Mouse (Mus musculus) macrophage (primary cell): ENCODE data around the gene Tpsab1. TPM values are rescaled to one million over a fixed set of nuclear protein-coding genes. Genes with fewer than 3 reads are reported as not detected.

ENCODE experiments used
- H3K27ac ChIP-seq: fragments of 350-480 bp; formaldehyde crosslinking; 2 replicates; pipeline ENCODE4 v1.9.0; 2021
- H3K36me3 ChIP-seq: fragments of 350-480 bp; formaldehyde crosslinking; 2 replicates; pipeline ENCODE4 v1.9.0; 2021; ENCODE audit errors: inconsistent target
- H3K4me3 ChIP-seq: fragments of 350-480 bp; formaldehyde crosslinking; 2 replicates; pipeline ENCODE4 v1.9.0; 2021; ENCODE audit errors: inconsistent target
- H3K79me2 ChIP-seq: fragments of 350-480 bp; formaldehyde crosslinking; 2 replicates; pipeline ENCODE4 v1.9.0; 2021; ENCODE audit errors: inconsistent target
- WGBS: methylation state at CpG from one replicate; pipeline ENCODE4 v1.1.7; 2026; ENCODE audit warnings: inconsistent platforms; ENCODE audit not compliant: missing documents; 5-methylcytosine and 5-hydroxymethylcytosine counted together
- polyA plus RNA-seq: library from polyadenylated mRNA; stranded (reverse); fragments of 250-400 nt; gene quantifications from 3 replicates; pipeline ENCODE4 v1.2.4, GENCODE M21; 2018; ENCODE audit warnings: inconsistent platforms
- total RNA-seq, 78 experiments: library from RNA; depleted of rRNA; stranded (reverse); fragments of 250-400 nt; gene quantifications; 1 replicate in 9 of 78; 2 replicates in 24 of 78; 3 replicates in 43 of 78; 4 replicates in 2 of 78; pipeline ENCODE4 v1.2.4; 2018; ENCODE audit warnings: inconsistent platforms in 56 of 78

Tpsab1 gene
- total RNA-seq (2018; cell fraction: chromatin; rRNA removed) = not detected
- total RNA-seq (2018; cell fraction: cytosol; rRNA removed) = not detected
- total RNA-seq (2018; cell fraction: nucleus; rRNA removed) = not detected
- not detected in 3 replicates for polyA plus RNA-seq

GRCm38 (mm10) chr17:25345462-25345861 lies at the start of gene Tpsab1:
TSS of gene Tpsab1 (minus strand) at chr17:25345562.
- no peaks in the 10 kb centered on the region for H3K36me3 ChIP-seq
- H3K79me2 ChIP-seq = no peaks in the 10 kb centered on the region
- H3K4me3 ChIP-seq = no peak within 1 kb of the TSS
- WGBS = 85% methylated on average over 4 of the region's 4 CpGs
- H3K27ac ChIP-seq = no peak within 1 kb of the TSS

GRCm38 (mm10) chr17:25394526-25394925 lies 49.2 kb upstream of the Tpsab1 start:
- no peak overlapping the region for H3K4me3 ChIP-seq
- H3K27ac ChIP-seq = no peak overlapping the region
- no peaks in the 10 kb centered on the region for H3K79me2 ChIP-seq
- WGBS = 74% methylated on average over 4 of the region's 4 CpGs
- H3K36me3 ChIP-seq = no peaks in the 10 kb centered on the region

DNA sequence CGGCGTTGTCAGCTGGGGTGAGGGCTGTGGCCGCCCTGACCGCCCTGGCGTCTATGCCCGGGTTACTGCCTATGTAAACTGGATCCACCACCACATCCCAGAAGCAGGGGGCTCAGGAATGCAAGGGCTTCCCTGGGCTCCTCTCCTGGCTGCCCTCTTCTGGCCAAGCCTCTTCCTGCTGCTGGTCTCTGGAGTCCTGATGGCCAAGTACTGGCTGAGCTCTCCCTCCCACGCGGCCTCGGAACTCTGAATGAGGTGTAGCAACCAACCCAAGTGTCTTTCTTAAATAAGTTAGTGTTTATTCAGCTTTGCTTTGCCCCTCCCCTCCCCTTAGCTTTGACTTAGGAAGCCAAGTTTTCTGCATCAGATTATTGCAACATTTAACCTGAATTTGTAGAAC lies 28.6 kb upstream of the Tpsab1 start:
- H3K36me3 ChIP-seq = no peaks in the 10 kb centered on the region
- no peak overlapping the region for H3K27ac ChIP-seq
- H3K4me3 ChIP-seq = no peak overlapping the region
- no peaks in the 10 kb centered on the region for H3K79me2 ChIP-seq
- WGBS = 56% methylated on average over 9 of the region's 9 CpGs

GRCm38 (mm10) chr17:25372491-25372890 lies 27.1 kb upstream of the Tpsab1 start:
- Histone ChIP-seq H3K79me2 (no peaks in the 10 kb centered on the region), H3K27ac (no peak overlapping the region), H3K36me3 (no peaks in the 10 kb centered on the region), H3K4me3 (no peak overlapping the region)
- WGBS = 65% methylated on average over 8 of the region's 8 CpGs

GRCm38 (mm10) chr17:25368973-25369372 lies 23.6 kb upstream of the Tpsab1 start, which contains the start of gene Tpsg1:
TSS of gene Tpsg1 (plus strand) at chr17:25369273.
- H3K4me3 ChIP-seq = no peak within 1 kb of the TSS
- H3K79me2 ChIP-seq = no peaks in the 10 kb centered on the region
- no peak within 1 kb of the TSS for H3K27ac ChIP-seq
- WGBS = 81% methylated on average over 3 of the region's 3 CpGs
- H3K36me3 ChIP-seq = no peaks in the 10 kb centered on the region

DNA sequence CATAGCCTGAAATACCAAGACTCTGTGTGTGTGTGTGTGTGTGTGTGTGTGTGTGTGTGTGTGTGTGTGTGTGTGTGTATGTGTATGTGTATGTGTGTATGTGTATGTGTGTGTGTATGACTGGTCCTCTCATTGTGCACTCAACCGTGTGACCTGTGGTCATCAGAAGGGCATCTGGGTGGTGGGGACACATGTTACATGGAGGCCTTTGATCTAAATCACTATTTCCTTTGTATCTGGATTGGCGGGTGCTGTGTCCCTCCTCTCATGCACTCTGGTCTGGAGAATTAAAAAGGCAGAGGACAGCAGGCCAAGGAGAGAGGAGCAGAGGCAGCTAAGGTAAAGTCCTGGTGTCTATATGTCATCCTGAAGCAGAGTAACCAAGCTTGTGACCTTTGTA lies 20.6 kb upstream of the Tpsab1 start, which contains the start of gene Tpsb2:
Tpsb2 (plus strand) TSS at position 301 of the 400 bp plus-strand sequence.
- 80% methylated on average over 2 of the region's 2 CpGs for whole genome bisulfite sequencing
- Histone ChIP-seq H3K4me3 (no peak within 1 kb of the TSS), H3K27ac (no peak within 1 kb of the TSS), H3K36me3 (no peaks in the 10 kb centered on the region), H3K79me2 (no peaks in the 10 kb centered on the region)

GRCm38 (mm10) chr17:25363726-25364125 lies 18.4 kb upstream of the Tpsab1 start:
- Histone ChIP-seq H3K79me2 (no peaks in the 10 kb centered on the region), H3K4me3 (no peak overlapping the region), H3K36me3 (no peaks in the 10 kb centered on the region), H3K27ac (no peak overlapping the region)
- WGBS = 0% methylated on average over 1 of the region's 1 CpGs

- H3K27ac ChIP-seq = no peak overlapping the region
- H3K36me3 ChIP-seq = no peaks in the 10 kb centered on the region
- H3K79me2 ChIP-seq = no peaks in the 10 kb centered on the region
- 67% methylated on average over 2 of the region's 2 CpGs for WGBS
- H3K4me3 ChIP-seq = no peak overlapping the region
Measured at GRCm38 (mm10) chr17:25361291-25361690, 15.9 kb upstream of the Tpsab1 start.

- no peak overlapping the region for H3K4me3 ChIP-seq
- WGBS = 85% methylated on average over 3 of the region's 3 CpGs
- H3K27ac ChIP-seq = no peak overlapping the region
Measured at GRCm38 (mm10) chr17:25341490-25341889, 3.9 kb downstream of the Tpsab1 start.

DNA sequence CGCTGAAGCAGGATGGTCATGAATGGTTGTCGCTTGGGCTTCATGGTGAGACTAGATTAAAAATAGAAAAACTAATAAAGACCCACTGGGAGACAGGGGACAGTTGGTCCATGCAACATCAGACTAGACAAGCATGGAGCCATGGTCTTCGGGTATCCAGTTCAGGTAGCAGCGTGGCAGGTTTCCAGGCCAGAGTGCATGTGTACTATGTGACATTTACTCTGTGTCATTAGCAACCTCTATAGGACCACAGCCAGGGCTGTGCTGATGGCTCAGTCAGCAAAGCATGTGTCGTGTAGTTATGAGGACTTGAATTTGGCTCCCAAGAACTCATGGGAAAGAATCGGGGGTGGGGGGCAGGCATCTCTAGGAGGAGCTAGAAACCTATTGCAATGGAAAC lies 5.4 kb downstream of the Tpsab1 start:
- H3K36me3 ChIP-seq = no peaks in the 10 kb centered on the region
- 94% methylated on average over 6 of the region's 6 CpGs for WGBS
- no peaks in the 10 kb centered on the region for H3K79me2 ChIP-seq
- no peak overlapping the region for H3K27ac ChIP-seq
- no peak overlapping the region for H3K4me3 ChIP-seq

More at GRCm38 (mm10) chr17:25341490-25341889, 3.9 kb downstream of the Tpsab1 start:
- Histone ChIP-seq H3K36me3 (no peaks in the 10 kb centered on the region), H3K79me2 (no peaks in the 10 kb centered on the region)

- no peak overlapping the region for H3K4me3 ChIP-seq
- H3K79me2 ChIP-seq = no peaks in the 10 kb centered on the region
- 89% methylated on average over 4 of the region's 4 CpGs for WGBS
- no peak overlapping the region for H3K27ac ChIP-seq
- no peaks in the 10 kb centered on the region for H3K36me3 ChIP-seq
Measured at GRCm38 (mm10) chr17:25338218-25338617, 7.1 kb downstream of the Tpsab1 start.

GRCm38 (mm10) chr17:25333943-25334342 lies 11.4 kb downstream of the Tpsab1 start:
- WGBS = 5% methylated on average over 8 of the region's 8 CpGs
- no peaks in the 10 kb centered on the region for H3K36me3 ChIP-seq
- H3K4me3 ChIP-seq = no peak overlapping the region
- no peaks in the 10 kb centered on the region for H3K79me2 ChIP-seq
- H3K27ac ChIP-seq = no peak overlapping the region

DNA sequence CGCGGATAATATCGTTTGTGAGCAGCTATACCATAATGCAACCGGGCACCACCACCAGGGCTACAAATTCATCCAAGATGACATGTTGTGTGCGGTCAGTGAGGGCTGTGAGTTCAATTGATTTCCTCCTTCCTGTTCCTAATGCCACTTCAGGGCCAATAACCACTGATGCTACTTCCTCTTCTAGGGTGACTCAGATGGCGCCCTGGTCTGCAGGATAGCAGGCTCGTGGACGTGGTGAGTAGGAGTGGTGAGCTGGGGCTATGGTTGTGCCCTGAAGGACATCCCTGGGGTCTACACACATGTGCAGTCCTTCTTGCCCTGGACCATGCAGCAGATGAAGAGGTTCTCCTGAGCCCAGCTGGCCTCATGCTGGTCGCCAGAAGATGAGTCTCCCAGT lies 13.0 kb downstream of the Tpsab1 start:
- Histone ChIP-seq H3K36me3 (no peaks in the 10 kb centered on the region), H3K79me2 (no peaks in the 10 kb centered on the region), H3K27ac (no peak overlapping the region), H3K4me3 (no peak overlapping the region)
- 11% methylated on average over 9 of the region's 9 CpGs for WGBS

DNA sequence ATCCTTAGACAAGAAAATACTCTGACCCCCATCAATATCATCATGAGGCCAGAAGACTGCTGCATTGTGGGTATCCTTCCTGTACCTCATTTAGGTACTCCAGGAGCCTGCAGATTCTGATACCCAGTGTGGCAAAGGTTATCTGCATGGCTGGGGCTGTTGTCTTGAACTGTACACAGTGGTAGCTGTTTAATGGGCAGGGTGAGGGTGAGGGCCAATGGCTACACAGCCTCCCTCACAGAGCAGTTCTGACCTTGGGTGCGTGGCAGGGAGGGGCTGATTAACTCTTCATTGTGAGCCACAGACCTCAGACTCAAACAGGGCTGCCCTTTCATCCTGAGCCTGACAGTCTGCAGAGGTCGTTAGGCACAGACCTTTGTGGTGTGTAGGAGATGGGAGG lies 22.4 kb downstream of the Tpsab1 start:
- H3K27ac ChIP-seq = no peak overlapping the region
- H3K79me2 ChIP-seq = no peaks in the 10 kb centered on the region
- 25% methylated on average over 2 of the region's 2 CpGs for WGBS
- H3K36me3 ChIP-seq = no peaks in the 10 kb centered on the region
- no peak overlapping the region for H3K4me3 ChIP-seq

GRCm38 (mm10) chr17:25320819-25321218 lies 24.5 kb downstream of the Tpsab1 start:
- 91% methylated on average over 8 of the region's 8 CpGs for WGBS

DNA sequence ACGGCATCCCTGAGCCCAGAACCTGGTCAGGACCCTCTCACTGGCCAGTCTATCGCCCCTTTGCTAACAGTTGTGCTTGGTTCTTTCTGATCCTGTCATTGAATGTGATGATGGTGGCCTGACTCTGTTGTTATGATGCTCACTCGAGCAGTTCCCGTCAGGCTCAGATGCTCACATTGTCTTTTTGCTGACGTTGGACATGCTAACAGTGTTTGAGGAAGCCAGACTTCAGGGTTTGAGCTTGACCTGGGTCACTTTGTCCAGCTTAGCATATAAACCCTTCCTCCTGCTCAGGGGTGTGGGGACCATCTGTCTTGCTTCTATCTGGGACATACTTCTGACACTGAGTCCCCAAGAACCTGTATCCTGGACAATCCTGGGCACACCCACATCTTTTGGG lies 27.0 kb downstream of the Tpsab1 start, which contains the start of gene Prss29:
Prss29 (plus strand) TSS at position 301 of the 400 bp plus-strand sequence.
- no peak within 1 kb of the TSS for H3K4me3 ChIP-seq
- H3K36me3 ChIP-seq = no peaks in the 10 kb centered on the region
- 56% methylated on average over 5 of the region's 5 CpGs for WGBS
- no peaks in the 10 kb centered on the region for H3K79me2 ChIP-seq
- H3K27ac ChIP-seq = no peak within 1 kb of the TSS

More at GRCm38 (mm10) chr17:25320819-25321218, 24.5 kb downstream of the Tpsab1 start:
- Histone ChIP-seq H3K4me3 (no peak overlapping the region), H3K36me3 (no peaks in the 10 kb centered on the region), H3K79me2 (no peaks in the 10 kb centered on the region), H3K27ac (no peak overlapping the region)
